In the genomic region with DNA sequence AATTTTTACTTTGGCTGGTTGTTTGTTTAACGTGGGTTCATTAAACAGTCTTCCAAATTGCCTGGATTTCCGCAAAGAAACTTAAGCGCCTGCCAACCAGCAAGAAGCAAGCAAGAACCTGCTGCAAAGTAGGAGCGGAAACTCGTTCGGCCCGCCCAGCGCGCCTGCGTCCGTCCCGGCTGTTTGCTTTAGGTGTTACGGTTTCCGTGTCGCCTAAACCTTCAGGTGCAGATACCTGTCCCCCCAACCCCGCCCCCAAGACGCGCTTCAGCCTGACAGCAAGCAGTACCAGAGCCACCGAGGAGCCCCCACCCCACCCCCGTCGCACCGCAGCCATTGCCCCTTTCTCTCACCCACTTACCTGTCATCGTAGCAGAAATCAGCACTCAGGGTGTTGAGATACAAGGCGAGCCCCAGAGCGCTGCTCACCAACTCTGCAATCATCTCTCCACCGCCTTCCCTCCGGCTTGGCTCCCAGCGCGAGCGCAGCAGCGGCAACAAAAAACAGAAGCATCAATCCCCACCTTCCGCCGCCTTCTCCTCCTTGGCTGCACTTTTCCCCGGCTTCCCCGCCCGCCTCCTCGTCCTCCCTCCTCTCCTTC, we compare ENCODE assay signal across 8 mouse cellular contexts. TPM values are rescaled to one million over a fixed set of nuclear protein-coding genes. Genes with fewer than 3 reads are reported as not detected.
DNase-seq lines count a peak whose midpoint lies in the region; ATAC-seq and TF ChIP-seq lines count a peak whose summit lies in the region.

No protein-coding gene starts in this region.

- no peak for DNase-seq in hindbrain, embryonic 10.5 days (ENCODE audit: low spot score)
- DNase-seq in left cerebral cortex, adult 18-20 months (ENCODE audit: low spot score in 2 of 2) = peak; percentile 25 to 26
- peak in 1 of 2 experiments; percentile 6 for DNase-seq in spleen, adult 2 months (ENCODE audit: low read depth in 1 of 2, low spot score in 2 of 2)

- no peaks in the 10 kb centered on the region for H3K4me1 ChIP-seq in bone marrow, adult 2 months (ENCODE audit: control insufficient read depth, insufficient read depth, low read length)
- 0 out of 2 replicates have a peak, but pooled peaks cover 3% of the 10 kb centered on the region for H3K4me1 ChIP-seq in embryonic fibroblast, embryonic 13.5 days (ENCODE audit: control insufficient read depth, insufficient read depth, low read length)
- H3K4me1 ChIP-seq in hindbrain, embryonic 10.5 days (replicated peaks) = peaks cover 26% of the 10 kb centered on the region
- peaks cover 7% of the 10 kb centered on the region for H3K4me1 ChIP-seq in spleen, adult 2 months (ENCODE audit: control insufficient read depth, insufficient read depth, insufficient read length)

- no peak for TF ChIP-seq POLR2A in bone marrow, adult 2 months (IDR thresholded peaks at IDR 0.05; ENCODE audit: borderline replicate concordance, control insufficient read depth, low read depth, low read length)
- no peak for TF ChIP-seq POLR2A in embryonic fibroblast, embryonic 13.5 days (IDR thresholded peaks at IDR 0.05; ENCODE audit: low read depth, low read length)
- TF ChIP-seq POLR2A in spleen, adult 2 months (IDR thresholded peaks at IDR 0.05; ENCODE audit: low read depth, low read length) = no peak

- peak overlapping the region; percentile 63 for H3K4me3 ChIP-seq in bone marrow, adult 2 months (replicated peaks; ENCODE audit: control insufficient read depth, low read depth, low read length)
- peak overlapping the region; percentile 77 for H3K4me3 ChIP-seq in embryonic fibroblast, embryonic 13.5 days (ENCODE audit: insufficient read depth, low read length)
- peak overlapping the region; percentile 74 for H3K4me3 ChIP-seq in hindbrain, embryonic 10.5 days
- H3K4me3 ChIP-seq in macrophage (ENCODE audit: inconsistent target) = peak overlapping the region; percentile 47
- H3K4me3 ChIP-seq in spleen, adult 2 months (ENCODE audit: extremely low read depth, insufficient read depth, insufficient read length) = peak overlapping the region; percentile 68

- peaks cover 5% of the 10 kb centered on the region; the same call in 1 of the 2 replicates for H3K27me3 ChIP-seq in hindbrain, embryonic 10.5 days (ENCODE audit: insufficient read depth, poor library complexity, severe bottlenecking)
- H3K27me3 ChIP-seq in spleen, adult 2 months (ENCODE audit: control insufficient read depth, insufficient read depth, low read length) = peaks cover 2% of the 10 kb centered on the region; the same call in 1 of the 2 replicates

- WGBS in bone marrow, adult 2 months = 1% methylated on average over 36 of the region's 37 CpGs
- WGBS in hindbrain, embryonic 10.5 days = under 1% methylated on average over 37 of the region's 37 CpGs
- WGBS in macrophage (ENCODE audit: missing documents) = 1% methylated on average over 36 of the region's 37 CpGs
- 2% methylated on average over 36 of the region's 37 CpGs for WGBS in spleen, adult 2 months

- no peak overlapping the region for H3K27ac ChIP-seq in bone marrow, adult 2 months (ENCODE audit: control insufficient read depth, insufficient read depth, low read depth, low read length, poor library complexity)
- no peak overlapping the region for H3K27ac ChIP-seq in embryonic fibroblast, embryonic 13.5 days (ENCODE audit: insufficient read depth, low read length)
- H3K27ac ChIP-seq in hindbrain, embryonic 10.5 days = peak overlapping the region; percentile 87
- H3K27ac ChIP-seq in macrophage = no peak overlapping the region
- no peak overlapping the region; the same call in 1 of the 2 replicates for H3K27ac ChIP-seq in spleen, adult 2 months (ENCODE audit: insufficient read depth, low read length)

- TF ChIP-seq CTCF in bone marrow, adult 2 months (IDR thresholded peaks at IDR 0.05; ENCODE audit: control insufficient read depth, insufficient read depth, low read length) = no peak
- TF ChIP-seq CTCF in embryonic fibroblast, embryonic 13.5 days (IDR thresholded peaks at IDR 0.05; ENCODE audit: borderline replicate concordance, insufficient read depth, low read length) = no peak
- TF ChIP-seq CTCF in spleen, adult 2 months (IDR thresholded peaks at IDR 0.05; ENCODE audit: extremely low read depth, insufficient read depth, insufficient read length, insufficient replicate concordance) = no peak

- no peaks in the 10 kb centered on the region for H3K9me3 ChIP-seq in hindbrain, embryonic 10.5 days

- peak; percentile 24 for ATAC-seq in CD4-positive, CD25-positive, alpha-beta regulatory T cell, adult 4 months
- ATAC-seq in activated CD4-positive, CD25-positive, alpha-beta regulatory T cell, adult 4 months = no peak

- no peaks in the 10 kb centered on the region for H3K79me2 ChIP-seq in macrophage (ENCODE audit: inconsistent target)

- H3K36me3 ChIP-seq in hindbrain, embryonic 10.5 days = no peaks in the 10 kb centered on the region
- H3K36me3 ChIP-seq in macrophage (ENCODE audit: inconsistent target) = no peaks in the 10 kb centered on the region
- no peaks in the 10 kb centered on the region for H3K36me3 ChIP-seq in spleen, adult 2 months (ENCODE audit: control insufficient read depth, insufficient read depth, low read length)

RNA-seq across cellular contexts. Expression of gene Tmtc2, which starts 0.8 kb away (rescaled TPM):
- under 1 TPM in 1 of 2 experiments, not detected in 1; 0.39 TPM for polyA plus RNA-seq in CD4-positive, CD25-positive, alpha-beta regulatory T cell, adult 4 months (2017; shearing (Covaris generic))
- 0.75 and 1.3 TPM in 2 replicates for polyA plus RNA-seq in bone marrow, adult 2 months (2011; ENCODE audit: insufficient read depth, insufficient read length, low replicate concordance, missing spikeins)
- 7.0 and 8.8 TPM in 2 replicates for polyA plus RNA-seq in embryonic fibroblast, embryonic 13.5 days (2011; ENCODE audit: insufficient read length, low read depth, missing spikeins)
- 7.0 and 8.0 TPM in 2 replicates for polyA plus RNA-seq in hindbrain, embryonic 10.5 days (2016; fragmentation: Nextera tagmentation; extraction: Ambion mirVana)
- 10 to 100 TPM in 1 of 2 experiments, 1 to 10 TPM in 1; 9.7 to 11.0 TPM for total RNA-seq in left cerebral cortex, adult 18-20 months (2021)
- 10 to 100 TPM in 1 of 26 experiments, 1 to 10 TPM in 12, under 1 TPM in 13; 0.18 to 24.6 (median 1.1) TPM for total RNA-seq in macrophage (2018; cell fraction: chromatin; rRNA removed)
- under 1 TPM; 0.04 to 0.61 (median 0.22) TPM for total RNA-seq in macrophage (2018; cell fraction: cytosol; rRNA removed)
- 10 to 100 TPM in 1 of 26 experiments, 1 to 10 TPM in 14, under 1 TPM in 11; 0.31 to 10.1 (median 1.2) TPM for total RNA-seq in macrophage (2018; cell fraction: nucleus; rRNA removed)
- polyA plus RNA-seq in macrophage (2018) = 0.10 to 0.15 TPM (median 0.11 TPM) in 3 replicates
- polyA plus RNA-seq in spleen, adult 2 months (2012; rRNA removed) = 0.36 and 0.55 TPM in 2 replicates
- not detected for polyA plus RNA-seq in activated CD4-positive, CD25-positive, alpha-beta regulatory T cell, adult 4 months (2017; shearing (Covaris generic))
